Mouse (Mus musculus) cerebellum, postnatal 36 days (tissue): ENCODE results near the gene Tmem38a.

Source experiments
- DNase-seq, 2 experiments: peaks; one replicate each; pipeline ENCODE4 v3.0.0; 2021 to 2022; ENCODE audit warnings: mixed read lengths in 2 of 2

The Tmem38a gene

DNA sequence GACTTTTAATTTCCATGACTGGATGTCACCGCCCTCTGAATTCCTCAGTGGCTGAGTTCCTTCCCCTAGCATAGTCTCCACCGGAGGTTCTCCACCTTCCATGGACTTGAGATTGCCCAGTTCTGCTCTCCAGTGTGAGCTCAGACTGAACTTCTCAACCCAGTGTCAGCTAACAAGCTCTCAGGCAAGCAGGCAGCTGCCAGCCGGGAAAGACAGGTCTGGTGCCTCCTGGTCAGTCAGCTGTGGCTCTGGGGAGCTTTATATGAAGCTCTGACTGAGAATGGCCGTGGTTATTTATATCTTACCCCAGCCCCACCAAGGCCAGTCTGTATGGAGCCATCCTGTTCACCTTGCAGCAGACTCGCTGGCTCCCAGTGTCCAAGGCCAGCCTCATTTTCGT is 12.5 kb downstream of the Tmem38a start:
- no peak for DNase-seq

DNA sequence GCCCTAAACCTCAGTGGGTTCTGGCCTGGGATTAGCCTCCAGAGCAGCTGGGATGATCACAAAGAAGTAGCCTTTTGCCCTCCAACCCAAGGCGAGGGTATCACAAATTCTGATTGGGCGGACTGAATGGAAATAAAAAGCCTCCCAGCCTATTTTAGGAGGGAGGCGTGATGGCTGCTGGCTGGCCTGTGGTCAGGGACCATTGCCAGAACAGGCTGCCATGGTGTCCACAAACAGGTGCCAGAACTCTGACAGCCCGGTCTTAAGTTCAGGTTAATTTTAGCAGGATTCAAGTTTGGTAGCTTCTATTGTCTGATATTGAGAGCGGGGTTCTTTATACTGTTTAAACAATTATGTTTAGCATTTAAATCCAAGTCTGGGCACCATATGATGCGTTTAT is 16.0 kb downstream of the Tmem38a start:
- DNase-seq, result peak; percentile 58 to 59

GRCm38 (mm10) chr8:72588865-72589264 is 17.0 kb downstream of the Tmem38a start:
- DNase-seq, result no peak

DNA sequence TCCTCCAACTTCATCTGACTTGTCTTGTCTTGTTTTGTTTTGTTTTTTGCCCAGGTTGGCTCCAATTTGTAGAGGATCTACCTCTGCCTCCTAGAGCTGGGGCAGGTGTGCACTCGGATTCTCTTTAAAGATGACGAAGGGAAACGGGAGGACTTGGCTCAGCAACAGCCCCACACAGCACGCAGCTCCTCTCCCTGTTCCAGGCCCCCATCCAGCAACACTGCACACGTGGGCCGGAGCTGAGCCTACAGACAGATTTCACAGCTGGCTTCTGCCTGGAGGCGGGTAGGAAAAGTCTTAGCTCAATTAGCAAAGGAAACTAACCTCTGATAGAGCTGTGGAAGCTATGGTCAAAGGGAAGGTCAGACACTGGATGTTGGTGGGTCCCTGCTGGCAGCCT is 17.4 kb downstream of the Tmem38a start:
- DNase-seq, result no peak

DNA sequence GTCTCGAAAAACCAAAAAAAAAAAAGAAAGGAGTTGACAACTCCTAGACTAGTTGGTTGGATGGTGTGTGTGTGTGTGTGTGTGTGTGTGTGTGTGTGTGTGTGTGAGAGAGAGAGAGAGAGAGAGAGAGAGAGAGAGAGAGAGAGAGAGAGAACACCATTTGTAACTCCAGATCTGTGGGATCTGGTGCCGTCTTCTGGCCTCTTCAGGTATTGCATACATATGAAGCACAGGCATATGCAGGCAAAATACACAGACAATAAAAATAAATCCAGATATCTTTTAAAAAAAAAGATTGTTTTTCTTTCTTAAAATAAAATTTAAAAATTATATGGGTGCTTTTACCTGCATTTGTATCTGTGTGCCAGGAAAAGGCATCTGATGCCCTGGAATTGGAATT is 18.3 kb downstream of the Tmem38a start:
- DNase-seq, result peak; percentile 26 to 40
